Mouse (Mus musculus) brain, embryonic 14.5 days (tissue): ENCODE data around the gene Speg. TPM values are rescaled to one million over a fixed set of nuclear protein-coding genes. Genes with fewer than 3 reads are reported as not detected.
A peak's percentile ranks its signal among the peaks of the same experiment; 100 is the strongest.

Experiments
- DNase-seq: peaks from one replicate; pipeline ENCODE4 v3.0.0-alpha.2; 2011; ENCODE audit warnings: low read depth
- CTCF ChIP-seq: fragments of 200-500 bp; IDR thresholded peaks from 2 replicates; pipeline ENCODE4 v1.5.1; 2012; ENCODE audit warnings: inconsistent platforms, mild to moderate bottlenecking, moderate library complexity, borderline replicate concordance; ENCODE audit not compliant: insufficient read depth, insufficient read length; ENCODE audit errors: extremely low read depth
- POLR2A ChIP-seq: fragments of 200-500 bp; IDR thresholded peaks from 2 replicates; pipeline ENCODE4 v1.6.1; 2012; ENCODE audit warnings: mild to moderate bottlenecking, inconsistent platforms, borderline replicate concordance; ENCODE audit not compliant: poor library complexity, insufficient read depth, insufficient read length, severe bottlenecking; ENCODE audit errors: extremely low read depth
- polyA plus RNA-seq: library from polyadenylated mRNA; depleted of rRNA; stranded (reverse); fragments of >200 nt; gene quantifications from 2 replicates; pipeline ENCODE4 v1.2.3, GENCODE M21; 2012

The Speg gene
- polyA plus RNA-seq, 1 experiment, result 56.1 TPM

GRCm38 (mm10) chr1:75400493-75401115, 25.5 kb downstream of the Speg start:
- DNase-seq, result no peak
- TF ChIP-seq POLR2A, result no peak
- no peak for TF ChIP-seq CTCF

DNA sequence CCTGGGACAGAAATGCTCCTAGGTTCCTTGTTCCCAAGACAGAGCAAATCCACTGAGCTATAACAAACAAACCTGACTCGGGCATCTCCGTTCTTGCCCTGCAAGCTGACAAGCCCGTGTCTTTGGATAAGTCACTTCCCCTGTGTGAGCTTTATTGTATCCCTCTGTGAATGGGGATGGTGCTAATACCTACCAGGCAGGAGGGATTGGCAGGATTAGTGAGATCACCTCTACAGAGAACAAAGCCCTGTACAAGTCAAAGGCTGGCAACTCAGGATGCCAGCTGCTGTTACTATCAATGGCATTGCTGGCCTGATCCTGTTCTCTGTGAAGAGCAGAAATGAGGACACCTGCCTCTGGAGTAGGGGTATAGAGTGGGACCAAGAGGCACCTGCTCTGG, 30.4 kb downstream of the Speg start:
- TF ChIP-seq POLR2A, result no peak
- no peak for TF ChIP-seq CTCF
- no peak for DNase-seq

DNA sequence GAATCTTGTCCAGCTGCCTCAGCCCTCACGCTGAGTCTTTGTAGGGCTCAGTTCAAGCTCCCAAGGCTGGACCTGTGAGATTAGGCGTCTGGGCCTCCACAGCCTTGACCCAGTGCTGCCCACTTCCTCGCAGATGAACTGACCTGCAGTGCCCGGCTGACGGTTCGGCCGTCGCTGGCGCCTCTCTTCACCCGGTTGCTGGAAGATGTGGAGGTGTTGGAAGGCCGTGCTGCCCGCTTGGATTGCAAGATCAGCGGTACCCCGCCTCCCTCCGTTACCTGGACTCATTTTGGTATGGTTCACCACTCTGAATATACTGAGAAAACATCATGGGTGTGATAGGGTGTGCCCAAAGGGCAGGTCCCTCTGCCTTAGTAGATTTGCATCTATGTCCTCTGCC, 31.1 kb downstream of the Speg start:
- no peak for DNase-seq
- no peak for TF ChIP-seq CTCF
- TF ChIP-seq POLR2A, result no peak

- DNase-seq, result no peak
- TF ChIP-seq POLR2A (no peak), CTCF (no peak)
Observed at GRCm38 (mm10) chr1:75407056-75407455, 32.0 kb downstream of the Speg start.

DNA sequence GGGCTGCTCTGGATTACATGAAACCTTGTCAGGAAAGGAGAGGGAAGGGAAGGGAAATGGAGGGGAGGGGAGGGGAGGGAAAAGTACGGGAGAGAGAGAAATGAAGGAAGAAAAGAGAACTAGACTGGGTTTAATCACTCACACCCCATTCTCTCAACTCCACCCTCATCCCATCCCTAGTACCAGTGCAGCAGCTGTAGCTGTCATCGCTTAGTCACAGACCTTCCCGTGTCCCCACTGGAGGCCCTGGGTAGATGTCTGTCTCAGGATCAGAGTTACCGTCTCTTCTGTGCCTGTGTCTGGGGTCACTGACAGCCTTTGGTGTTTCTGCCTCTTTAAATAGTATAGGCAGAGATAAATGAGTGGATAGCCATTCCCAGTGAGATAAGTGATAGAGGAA, 33.1 kb downstream of the Speg start:
- DNase-seq, result no peak
- no peak for TF ChIP-seq CTCF
- no peak for TF ChIP-seq POLR2A

GRCm38 (mm10) chr1:75409950-75410349, 34.9 kb downstream of the Speg start:
- no peak for DNase-seq
- no peak for TF ChIP-seq CTCF
- no peak for TF ChIP-seq POLR2A

DNA sequence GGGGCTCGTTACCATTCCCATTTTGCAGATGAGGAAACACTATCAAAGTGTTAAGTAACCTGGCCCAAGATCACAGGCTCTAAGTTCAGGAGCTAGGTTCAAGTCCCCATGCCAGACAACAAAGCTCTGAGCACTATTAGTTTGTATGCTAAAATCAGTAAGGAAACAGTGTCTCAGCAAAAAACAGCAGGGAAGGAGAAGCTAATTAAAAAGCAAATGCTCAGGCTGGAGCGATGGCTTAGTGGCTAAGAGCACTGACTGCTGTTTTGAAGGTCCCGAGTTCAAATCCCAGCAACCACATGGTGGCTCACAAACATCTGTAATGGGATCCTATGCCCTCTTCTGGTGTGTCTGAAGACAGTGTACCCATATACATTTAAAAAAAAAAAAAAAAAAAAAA, 37.1 kb downstream of the Speg start:
- TF ChIP-seq POLR2A (no peak), CTCF (no peak)
- DNase-seq, result no peak

GRCm38 (mm10) chr1:75413749-75414148, 38.7 kb downstream of the Speg start:
- peak; percentile 42 for DNase-seq
- TF ChIP-seq POLR2A, result no peak
- TF ChIP-seq CTCF, result peak; percentile 55

GRCm38 (mm10) chr1:75421794-75422193, 46.7 kb downstream of the Speg start:
- TF ChIP-seq CTCF (no peak), POLR2A (no peak)
- DNase-seq, result no peak

DNA sequence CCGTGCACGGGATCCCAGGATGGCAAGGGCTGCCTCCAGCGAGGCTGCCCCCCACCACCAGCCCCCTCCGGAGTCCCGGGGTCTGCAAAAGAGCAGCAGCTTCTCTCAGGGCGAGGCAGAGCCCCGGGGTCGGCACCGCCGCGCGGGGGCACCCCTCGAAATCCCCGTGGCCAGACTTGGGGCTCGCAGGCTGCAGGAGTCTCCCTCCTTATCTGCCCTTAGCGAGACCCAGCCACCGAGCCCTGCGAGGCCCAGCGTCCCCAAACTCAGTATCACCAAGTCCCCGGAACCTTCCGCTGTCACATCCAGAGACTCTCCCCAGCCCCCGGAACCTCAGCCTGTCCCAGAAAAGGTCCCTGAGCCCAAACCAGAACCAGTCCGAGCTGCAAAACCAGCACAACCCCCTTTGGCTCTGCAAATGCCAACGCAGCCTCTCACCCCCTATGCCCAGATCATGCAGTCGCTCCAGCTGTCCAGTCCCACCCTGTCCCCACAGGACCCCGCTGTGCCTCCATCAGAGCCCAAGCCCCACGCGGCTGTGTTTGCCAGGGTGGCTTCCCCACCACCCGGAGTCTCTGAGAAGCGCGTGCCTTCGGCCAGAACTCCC, 47.2 kb downstream of the Speg start:
- DNase-seq, result no peak
- TF ChIP-seq POLR2A, result no peak
- no peak for TF ChIP-seq CTCF

DNA sequence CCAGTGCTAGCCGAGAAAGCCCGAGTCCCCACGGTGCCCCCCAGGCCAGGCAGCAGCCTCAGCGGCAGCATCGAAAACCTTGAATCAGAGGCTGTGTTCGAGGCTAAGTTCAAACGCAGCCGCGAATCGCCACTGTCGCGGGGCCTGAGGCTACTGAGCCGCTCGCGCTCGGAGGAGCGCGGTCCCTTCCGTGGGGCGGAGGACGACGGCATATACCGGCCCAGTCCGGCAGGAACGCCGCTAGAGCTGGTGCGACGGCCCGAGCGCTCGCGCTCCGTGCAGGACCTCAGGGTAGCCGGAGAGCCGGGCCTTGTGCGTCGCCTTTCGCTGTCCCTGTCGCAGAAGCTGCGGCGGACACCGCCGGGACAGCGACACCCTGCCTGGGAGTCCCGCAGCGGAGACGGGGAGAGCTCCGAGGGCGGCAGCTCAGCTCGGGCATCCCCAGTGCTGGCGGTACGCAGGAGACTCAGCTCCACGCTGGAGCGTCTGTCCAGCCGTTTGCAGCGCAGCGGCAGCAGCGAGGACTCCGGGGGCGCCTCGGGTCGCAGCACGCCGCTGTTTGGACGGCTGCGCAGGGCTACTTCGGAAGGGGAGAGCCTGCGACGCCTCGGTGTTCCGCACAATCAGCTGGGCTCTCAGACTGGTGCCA, 47.9 kb downstream of the Speg start:
- TF ChIP-seq CTCF (no peak), POLR2A (no peak)
- peak; percentile 54 for DNase-seq
